Mouse (Mus musculus): ENCODE measurements at regions not wholly inside any gene's neighbourhood (a gene's known extent, or its start where the extent isn't known, plus 50 kb on each side); places are given as distances from the start of the nearest gene placed in this dataset.

- no peak for DNase-seq
Measured at GRCm38 (mm10) chr4:12837097-12837426, 665.2 kb upstream of the Fam92a start.

GRCm38 (mm10) chr4:12836326-12837096 is 664.7 kb upstream of the Fam92a start:
- no peak for DNase-seq

DNA sequence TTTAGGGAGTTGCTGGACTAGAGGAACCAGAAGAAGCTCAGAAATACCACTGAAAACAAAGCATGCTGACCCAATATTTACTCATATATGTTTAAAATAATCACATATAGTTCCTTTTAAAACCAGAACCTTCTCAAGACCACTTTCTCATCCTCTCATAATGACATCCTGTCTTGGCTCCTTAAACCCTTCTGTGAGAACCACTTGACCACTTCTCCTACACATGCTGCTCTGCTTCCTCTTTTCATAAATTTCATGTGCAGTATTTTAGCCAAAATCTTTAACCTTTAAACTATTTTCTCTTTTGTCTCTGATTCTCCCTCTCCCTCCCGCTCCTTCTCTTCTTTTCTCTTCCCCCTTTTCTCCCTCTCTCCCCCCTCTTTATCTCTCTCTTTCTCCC is 654.6 kb upstream of the Fam92a start:
- no peak for DNase-seq

DNA sequence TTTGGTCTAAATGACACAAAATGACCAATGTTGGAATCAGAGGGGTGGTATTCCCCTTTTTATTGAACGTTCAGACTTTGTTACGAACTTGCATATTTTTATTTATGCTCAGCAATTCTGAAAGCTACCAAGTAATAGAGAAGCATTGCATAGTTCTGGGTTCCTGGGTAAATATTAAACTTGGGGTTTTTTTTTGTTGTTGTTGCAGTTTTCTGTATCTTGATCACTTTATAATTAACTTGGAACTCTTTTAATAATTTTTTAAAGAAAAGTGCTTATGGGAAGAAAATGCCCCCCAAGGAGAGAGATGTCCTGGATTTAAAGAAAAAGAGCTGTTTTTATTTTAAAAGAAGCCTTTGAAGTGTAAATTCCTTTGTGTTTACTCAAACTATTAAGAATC is 642.4 kb upstream of the Fam92a start:
- DNase-seq, result no peak

DNA sequence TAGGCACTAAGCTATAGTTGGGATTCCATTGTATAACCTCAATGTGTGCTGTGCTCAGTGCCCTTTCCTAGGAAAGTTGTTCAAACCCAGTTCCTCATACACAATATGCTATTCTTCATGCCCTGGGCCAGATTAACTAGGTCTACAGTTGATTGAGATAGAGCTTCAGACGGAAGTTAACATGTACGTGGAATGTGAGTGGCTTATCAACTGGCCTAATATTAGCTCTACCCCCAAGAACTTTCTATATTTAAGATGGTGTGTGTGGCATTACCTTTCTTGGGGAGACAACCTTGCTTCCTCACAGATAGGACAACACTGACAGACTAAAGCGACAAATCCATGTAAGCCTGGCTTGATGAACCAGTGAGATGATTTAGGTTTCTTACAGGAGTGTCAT is 629.4 kb upstream of the Fam92a start:
- DNase-seq, result no peak

DNA sequence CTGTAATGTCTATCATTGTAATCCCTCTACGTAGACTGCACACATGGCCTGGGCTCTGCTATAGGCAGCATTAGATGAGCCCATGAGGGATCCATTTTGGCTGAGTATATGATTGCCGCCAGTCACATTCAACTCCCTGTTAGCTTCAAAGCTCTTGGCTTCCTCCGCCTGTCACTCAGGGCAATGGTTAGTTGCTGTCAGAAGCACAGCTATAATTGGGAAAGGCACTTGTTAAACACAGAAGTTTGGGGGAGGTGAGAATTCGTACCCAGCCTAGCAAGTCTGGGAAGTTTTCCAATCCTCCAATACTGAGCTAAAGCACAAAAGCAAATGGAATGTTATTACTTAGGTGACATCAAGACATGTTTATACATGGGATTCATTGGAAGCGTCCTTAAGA is 627.7 kb upstream of the Fam92a start:
- DNase-seq, result no peak

- no peak for DNase-seq
Measured at GRCm38 (mm10) chr4:12792764-12793422, 621.1 kb upstream of the Fam92a start.

- DNase-seq, result no peak
Measured at GRCm38 (mm10) chr4:12791786-12792674, 620.2 kb upstream of the Fam92a start.

- no peak for DNase-seq
Measured at GRCm38 (mm10) chr4:12785840-12786239, 614.0 kb upstream of the Fam92a start.

DNA sequence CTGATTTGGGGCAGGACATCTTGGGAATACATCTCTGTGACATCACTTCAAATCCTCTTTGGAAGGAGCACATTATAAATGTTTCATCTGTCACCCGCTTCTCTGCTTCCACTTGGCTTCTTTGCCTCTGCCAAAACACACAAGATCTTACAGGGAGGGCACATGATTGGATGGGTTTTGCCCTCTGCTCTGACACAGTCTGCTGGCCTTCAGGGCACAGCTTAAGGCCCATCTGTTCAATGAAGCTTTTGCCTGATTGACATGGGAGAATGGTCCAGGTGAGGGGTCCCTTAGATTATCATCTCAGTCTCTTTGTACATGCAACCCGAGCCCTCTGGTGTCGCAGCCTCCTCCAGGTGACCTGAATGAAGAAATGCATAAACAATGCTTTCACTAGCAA is 612.7 kb upstream of the Fam92a start:
- DNase-seq, result no peak

- no peak for DNase-seq
Measured at GRCm38 (mm10) chr4:12784068-12784467, 612.3 kb upstream of the Fam92a start.

GRCm38 (mm10) chr4:12781969-12782904 is 610.4 kb upstream of the Fam92a start:
- no peak for DNase-seq

- no peak for DNase-seq
Measured at GRCm38 (mm10) chr4:12780254-12780653, 608.4 kb upstream of the Fam92a start.

DNA sequence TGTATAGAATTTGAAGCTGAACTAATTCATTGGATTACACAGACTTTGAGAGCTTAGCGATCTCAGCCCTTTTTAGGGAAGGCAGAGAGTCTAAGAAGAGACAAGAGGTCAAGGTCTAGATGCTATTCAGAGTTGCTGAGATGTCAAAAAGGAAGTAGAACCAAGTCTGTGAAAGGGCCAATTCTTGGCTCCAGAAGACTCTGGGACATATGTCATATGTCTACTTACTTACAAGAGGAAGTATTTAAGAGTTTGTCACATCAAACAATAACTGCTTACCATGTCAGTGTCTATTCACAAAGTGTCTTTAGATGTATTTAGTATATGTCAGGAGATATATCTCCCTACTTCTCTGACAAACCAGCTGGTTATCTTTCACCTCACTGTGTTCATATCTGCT is 607.4 kb upstream of the Fam92a start:
- no peak for DNase-seq

DNA sequence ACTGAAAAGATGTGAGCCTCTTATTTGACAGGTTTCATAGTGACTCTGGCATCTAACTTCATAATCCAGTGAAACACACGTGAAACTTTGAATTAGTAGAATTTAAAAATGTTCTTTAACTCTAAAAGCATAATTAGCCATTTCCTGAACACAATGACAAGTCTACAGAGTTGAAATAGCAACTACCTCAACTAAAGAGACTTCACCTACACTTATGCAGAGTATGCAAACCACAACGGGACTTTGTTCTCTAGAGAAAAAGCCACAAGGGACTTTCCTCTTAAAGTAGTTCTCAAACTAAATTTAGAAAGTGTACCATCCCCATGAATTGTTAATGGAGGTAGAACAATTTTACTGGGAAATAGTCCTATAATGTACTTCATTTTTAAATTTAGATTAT is 606.3 kb upstream of the Fam92a start:
- DNase-seq, result no peak

DNA sequence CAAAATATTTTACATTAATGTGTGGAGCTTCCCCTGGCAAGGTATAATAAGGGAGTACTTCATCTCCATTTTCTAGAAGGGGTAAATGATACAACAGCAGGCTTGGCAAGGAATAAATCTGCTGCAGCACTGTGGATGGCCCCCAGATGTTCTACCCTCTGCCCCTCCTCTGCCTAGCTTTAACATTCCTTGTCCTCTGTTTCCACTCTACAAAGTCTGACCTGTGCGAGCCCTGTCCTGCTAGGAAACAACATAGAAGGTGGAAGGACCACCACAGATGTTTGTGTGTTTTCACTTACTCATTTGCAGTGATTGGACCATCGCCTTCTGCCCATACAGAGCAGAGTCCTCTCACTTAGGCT is 604.4 kb upstream of the Fam92a start:
- DNase-seq, result no peak

GRCm38 (mm10) chr4:12775524-12776216 is 603.9 kb upstream of the Fam92a start:
- no peak for DNase-seq

GRCm38 (mm10) chr4:12775090-12775489 is 603.3 kb upstream of the Fam92a start:
- DNase-seq, result no peak

DNA sequence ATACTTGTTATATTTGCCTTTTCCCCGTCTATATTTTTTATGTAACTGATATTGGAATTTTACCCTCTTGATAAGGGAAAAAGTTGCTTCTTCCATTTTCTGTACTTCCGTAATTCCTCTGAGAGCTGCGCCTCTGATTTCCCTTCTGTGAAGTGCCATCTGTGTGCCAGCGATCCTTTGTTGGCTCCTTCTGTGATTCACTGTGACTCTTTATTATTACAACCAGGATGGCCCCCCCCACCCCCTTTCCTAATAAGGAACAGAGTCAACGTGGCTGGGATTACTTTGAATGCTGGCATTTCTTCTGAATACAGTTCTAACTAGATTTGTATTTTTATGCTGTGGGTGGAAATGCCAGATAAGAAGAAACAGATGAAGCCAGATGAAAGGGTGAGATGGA is 602.9 kb upstream of the Fam92a start:
- DNase-seq, result no peak

- DNase-seq, result no peak
Measured at GRCm38 (mm10) chr4:12773201-12773600, 601.4 kb upstream of the Fam92a start.

GRCm38 (mm10) chr4:12770131-12770780 is 598.4 kb upstream of the Fam92a start:
- DNase-seq, result no peak

Measured in thymus, adult 18-20 months (tissue).